Mouse (Mus musculus) liver, embryonic 16.5 days (tissue): ENCODE data around the gene Rtkn2. TPM values are rescaled to one million over a fixed set of nuclear protein-coding genes. Genes with fewer than 3 reads are reported as not detected.

Experiments
- ATAC-seq: fragments of 200-750 bp; cut with Nextera tagmentation; 2 replicates; pipeline ENCODE4 v1.8.0; 2017; ENCODE audit warnings: low read depth, mild to moderate bottlenecking, moderate number of reproducible peaks, moderate library complexity
- H3K27ac ChIP-seq: fragments of 300-500 bp; sonication (generic); 2 replicates; pipeline ENCODE4 v1.5.1; 2014; ENCODE audit warnings: mild to moderate bottlenecking, low read length
- H3K27me3 ChIP-seq: fragments of 300-500 bp; sonication (generic); 2 replicates; pipeline ENCODE4 v1.6.1; 2014; ENCODE audit warnings: low read depth, low read length, mixed read lengths; ENCODE audit not compliant: control insufficient read depth, insufficient read depth
- H3K36me3 ChIP-seq: fragments of 300-500 bp; sonication (generic); 2 replicates; pipeline ENCODE4 v1.6.1; 2014; ENCODE audit warnings: mild to moderate bottlenecking; ENCODE audit not compliant: control insufficient read depth, insufficient read depth
- H3K4me1 ChIP-seq: fragments of 300-500 bp; sonication (generic); 2 replicates; pipeline ENCODE4 v1.6.1; 2014; ENCODE audit warnings: low read depth, low read length, mixed read lengths; ENCODE audit not compliant: control insufficient read depth
- H3K4me2 ChIP-seq: fragments of 300-500 bp; sonication (generic); 2 replicates; pipeline ENCODE4 v1.6.1; 2014; ENCODE audit warnings: low read depth, low read length, mixed read lengths
- H3K4me3 ChIP-seq: fragments of 300-500 bp; sonication (generic); 2 replicates; pipeline ENCODE4 v1.5.1; 2014; ENCODE audit warnings: low read depth, mild to moderate bottlenecking, low read length
- H3K9ac ChIP-seq: fragments of 300-500 bp; sonication (generic); 2 replicates; pipeline ENCODE4 v1.6.1; 2014; ENCODE audit warnings: low read depth, low read length
- H3K9me3 ChIP-seq: fragments of 300-500 bp; sonication (generic); replicated peaks from 2 replicates; pipeline ENCODE4 v1.6.1; 2016; ENCODE audit warnings: low read length; ENCODE audit not compliant: control insufficient read depth
- WGBS: fragments of 180-500 bp; shearing (Covaris S2); extraction: QIAGEN DNeasy Blood & Tissue Kit; methylation state at CpG from one replicate; pipeline ENCODE4 v1.1.7; 2014; ENCODE audit not compliant: insufficient replicate concordance; 5-methylcytosine and 5-hydroxymethylcytosine counted together
- polyA plus RNA-seq: library from polyadenylated mRNA; unstranded; fragments of >200 nt; fragmentation: Nextera tagmentation; extraction: Ambion mirVana; gene quantifications from 2 replicates; pipeline ENCODE4 v1.2.1, GENCODE M21; 2015

The Rtkn2 gene
- polyA plus RNA-seq, 1 experiment from 2014 or later: 1.4 TPM

- Histone ChIP-seq H3K4me1 (no peaks in the 10 kb centered on the region), H3K9me3 (no peaks in the 10 kb centered on the region), H3K36me3 (no peaks in the 10 kb centered on the region), H3K27ac (no peak overlapping the region), H3K9ac (no peak overlapping the region), H3K4me2 (no peak overlapping the region), H3K4me3 (no peak overlapping the region), H3K27me3 (no peaks in the 10 kb centered on the region)
- 40% methylated on average over 6 of the region's 6 CpGs for WGBS
- ATAC-seq: no peak
These were observed 64.6 kb downstream of the Rtkn2 start for GRCm38 (mm10) chr10:68043973-68044372.

GRCm38 (mm10) chr10:68044864-68045263, 65.5 kb downstream of the Rtkn2 start:
- no peak overlapping the region for H3K4me2 ChIP-seq
- H3K9me3 ChIP-seq: no peaks in the 10 kb centered on the region
- H3K27ac ChIP-seq: no peak overlapping the region
- 72% methylated on average over 8 of the region's 8 CpGs for WGBS
- ATAC-seq: no peak
- H3K4me1 ChIP-seq: no peaks in the 10 kb centered on the region
- H3K4me3 ChIP-seq: no peak overlapping the region
- H3K27me3 ChIP-seq: no peaks in the 10 kb centered on the region
- no peaks in the 10 kb centered on the region for H3K36me3 ChIP-seq
- H3K9ac ChIP-seq: no peak overlapping the region

GRCm38 (mm10) chr10:68048641-68049305, 69.4 kb downstream of the Rtkn2 start:
- Histone ChIP-seq H3K9ac (no peak overlapping the region), H3K27me3 (no peaks in the 10 kb centered on the region), H3K4me2 (no peak overlapping the region), H3K36me3 (no peaks in the 10 kb centered on the region), H3K9me3 (no peaks in the 10 kb centered on the region), H3K27ac (no peak overlapping the region), H3K4me1 (no peaks in the 10 kb centered on the region), H3K4me3 (no peak overlapping the region)
- 46% methylated on average over 8 of the region's 8 CpGs for WGBS
- ATAC-seq: no peak

GRCm38 (mm10) chr10:68050882-68051281, 71.5 kb downstream of the Rtkn2 start:
- no peak for ATAC-seq
- Histone ChIP-seq H3K4me1 (no peaks in the 10 kb centered on the region), H3K4me2 (no peak overlapping the region), H3K27me3 (no peaks in the 10 kb centered on the region), H3K36me3 (no peaks in the 10 kb centered on the region), H3K9ac (no peak overlapping the region), H3K4me3 (no peak overlapping the region), H3K9me3 (no peaks in the 10 kb centered on the region), H3K27ac (no peak overlapping the region)
- WGBS: 78% methylated on average over 13 of the region's 13 CpGs

GRCm38 (mm10) chr10:68051316-68051933, 72.1 kb downstream of the Rtkn2 start:
- no peaks in the 10 kb centered on the region for H3K36me3 ChIP-seq
- no peaks in the 10 kb centered on the region for H3K27me3 ChIP-seq
- ATAC-seq: no peak
- H3K9me3 ChIP-seq: no peaks in the 10 kb centered on the region
- no peak overlapping the region for H3K4me3 ChIP-seq
- no peak overlapping the region for H3K27ac ChIP-seq
- no peaks in the 10 kb centered on the region for H3K4me1 ChIP-seq
- H3K4me2 ChIP-seq: no peak overlapping the region
- 79% methylated on average over 14 of the region's 14 CpGs for WGBS
- no peak overlapping the region for H3K9ac ChIP-seq

- WGBS: 80% methylated on average over 8 of the region's 8 CpGs
- ATAC-seq: no peak
- no peaks in the 10 kb centered on the region for H3K9me3 ChIP-seq
These were observed 72.9 kb downstream of the Rtkn2 start for GRCm38 (mm10) chr10:68052307-68052706.

GRCm38 (mm10) chr10:68054131-68054530, 74.8 kb downstream of the Rtkn2 start:
- Histone ChIP-seq H3K4me2 (no peak overlapping the region), H3K27me3 (no peaks in the 10 kb centered on the region), H3K9ac (no peak overlapping the region), H3K27ac (no peak overlapping the region), H3K9me3 (no peaks in the 10 kb centered on the region), H3K4me3 (no peak overlapping the region), H3K36me3 (no peaks in the 10 kb centered on the region), H3K4me1 (no peaks in the 10 kb centered on the region; the same call in none of the 2 replicates)
- WGBS: 66% methylated on average over 5 of the region's 5 CpGs
- ATAC-seq: no peak

More at GRCm38 (mm10) chr10:68052307-68052706, 72.9 kb downstream of the Rtkn2 start:
- Histone ChIP-seq H3K27me3 (no peaks in the 10 kb centered on the region), H3K9ac (no peak overlapping the region), H3K4me3 (no peak overlapping the region), H3K4me2 (no peak overlapping the region), H3K27ac (no peak overlapping the region), H3K36me3 (no peaks in the 10 kb centered on the region), H3K4me1 (no peaks in the 10 kb centered on the region; the same call in 1 of the 2 replicates)

- H3K9me3 ChIP-seq: no peaks in the 10 kb centered on the region
- no peak overlapping the region for H3K4me3 ChIP-seq
- 75% methylated on average over 6 of the region's 6 CpGs for WGBS
- H3K9ac ChIP-seq: no peak overlapping the region
- H3K4me1 ChIP-seq: no peaks in the 10 kb centered on the region; the same call in none of the 2 replicates
- no peak for ATAC-seq
- H3K27me3 ChIP-seq: no peaks in the 10 kb centered on the region
- no peak overlapping the region for H3K4me2 ChIP-seq
- H3K27ac ChIP-seq: no peak overlapping the region
- H3K36me3 ChIP-seq: no peaks in the 10 kb centered on the region
These were observed 75.3 kb downstream of the Rtkn2 start for GRCm38 (mm10) chr10:68054706-68055105.

GRCm38 (mm10) chr10:68057841-68058240, 78.5 kb downstream of the Rtkn2 start:
- no peak overlapping the region for H3K9ac ChIP-seq
- 52% methylated on average over 3 of the region's 3 CpGs for WGBS
- H3K27me3 ChIP-seq: no peaks in the 10 kb centered on the region
- no peak overlapping the region for H3K4me2 ChIP-seq
- no peaks in the 10 kb centered on the region for H3K9me3 ChIP-seq
- no peaks in the 10 kb centered on the region for H3K36me3 ChIP-seq
- peak; percentile 93 for ATAC-seq
- H3K27ac ChIP-seq: peak overlapping the region; percentile 82
- no peak overlapping the region for H3K4me3 ChIP-seq
- no peaks in the 10 kb centered on the region; the same call in none of the 2 replicates for H3K4me1 ChIP-seq
